Mouse (Mus musculus) Patski (cell line): ENCODE data around the gene Cda. TPM values are rescaled to one million over a fixed set of nuclear protein-coding genes. Genes with fewer than 3 reads are reported as not detected.

ENCODE experiments used
- ATAC-seq: fragments of 100-300 bp; one replicate; pipeline ENCODE4 v1.8.0; 2021
- CTCF ChIA-PET: fragments of 350-600 bp; sonication (Branson Sonifier 250); formaldehyde crosslinking; loops from one replicate; lab custom pipeline; 2022; ENCODE audit warnings: inconsistent platforms; lab: Charles Lee
- POLR2A ChIA-PET: fragments of 350-600 bp; sonication (Branson Sonifier 250); formaldehyde crosslinking; loops from one replicate; lab custom pipeline; 2022; ENCODE audit warnings: antibody characterized with exemption, inconsistent platforms; lab: Charles Lee
- DNase-seq: peaks from one replicate; pipeline ENCODE4 v3.0.0-alpha.2; 2011; ENCODE audit warnings: low read depth, low spot score
- H3K27me3 ChIP-seq: fragments of 371-371 bp; one replicate; pipeline ENCODE4 v1.5.1; 2021
- CTCF ChIP-seq: fragments of 100-300 bp; IDR thresholded peaks from one replicate; pipeline ENCODE4 v1.5.1; 2021
- in situ Hi-C: fragments of 300-500 bp; cut with MboI; formaldehyde crosslinking; loops from 3 replicates; pipeline ENCODE4 v1.11.1; 2018; ENCODE audit warnings: low pct_unique_long_range_greater_than_20kb, mixed read lengths
- polyA plus RNA-seq: library from polyadenylated mRNA; unstranded; gene quantifications from one replicate; pipeline ENCODE4 v1.2.3, GENCODE M21; 2021

Cda gene
- polyA plus RNA-seq, 1 experiment from 2014 or later, result 0.32 TPM

GRCm38 (mm10) chr4:138312105-138312504, 55.7 kb downstream of the Cda start:
- POLR2A ChIA-PET, result no interaction called here

GRCm38 (mm10) chr4:138311595-138311994, 56.2 kb downstream of the Cda start:
- no peak for TF ChIP-seq CTCF
- H3K27me3 ChIP-seq, result no peaks in the 10 kb centered on the region
- DNase-seq (no peak), ATAC-seq (no peak)
- ChIA-PET CTCF (interaction anchor here (0.8 to 1.7 kb wide), 4 partner anchors 8 to 113 kb away, joined by 3 to 8 read pairs (median 4); no protein-coding TSS in a partner anchor), POLR2A (no interaction called here)
- in situ Hi-C loops, result loop anchor here (10.0 kb wide), 1 partner anchor 467 kb away; no protein-coding TSS in a partner anchor

More at GRCm38 (mm10) chr4:138312105-138312504, 55.7 kb downstream of the Cda start:
- no peak for DNase-seq
- no peak for ATAC-seq
- CTCF ChIA-PET, result no interaction called here
- H3K27me3 ChIP-seq, result no peaks in the 10 kb centered on the region
- no peak for TF ChIP-seq CTCF
- in situ Hi-C loops, result loop anchor here (10.0 kb wide), 1 partner anchor 467 kb away; no protein-coding TSS in a partner anchor

GRCm38 (mm10) chr4:138310311-138310910, 57.4 kb downstream of the Cda start:
- CTCF ChIA-PET, result interaction anchor here (0.9 to 1.7 kb wide), 3 partner anchors 8 to 114 kb away, joined by 3 to 8 read pairs (median 4); no protein-coding TSS in a partner anchor
- POLR2A ChIA-PET, result no interaction called here
- in situ Hi-C loops, result loop anchor here (10.0 kb wide), 1 partner anchor 466 kb away; no protein-coding TSS in a partner anchor
- no peaks in the 10 kb centered on the region for H3K27me3 ChIP-seq
- ATAC-seq, result no peak
- no peak for TF ChIP-seq CTCF
- no peak for DNase-seq

- DNase-seq, result no peak
These were observed 60.1 kb downstream of the Cda start for GRCm38 (mm10) chr4:138307739-138308138.

GRCm38 (mm10) chr4:138307025-138307424, 60.8 kb downstream of the Cda start:
- ChIA-PET POLR2A (no interaction called here), CTCF (interaction anchor here (4.1 kb wide), 1 partner anchor 8 kb away, joined by 23 read pairs; no protein-coding TSS in a partner anchor)
- DNase-seq (no peak), ATAC-seq (no peak)
- no peak for TF ChIP-seq CTCF
- no peaks in the 10 kb centered on the region for H3K27me3 ChIP-seq
- in situ Hi-C loops, result no loop called here

More at GRCm38 (mm10) chr4:138307739-138308138, 60.1 kb downstream of the Cda start:
- no peak for TF ChIP-seq CTCF
- ChIA-PET POLR2A (no interaction called here), CTCF (no interaction called here)
- H3K27me3 ChIP-seq, result no peaks in the 10 kb centered on the region
- in situ Hi-C loops, result no loop called here
- ATAC-seq, result no peak

GRCm38 (mm10) chr4:138304340-138305104, 63.3 kb downstream of the Cda start, which contains the start of gene Ddost:
Gene Ddost (plus strand): TSS chr4:138304730.
- no peaks in the 10 kb centered on the region for H3K27me3 ChIP-seq
- ChIA-PET POLR2A (interaction anchor here (1.1 to 1.6 kb wide), 2 partner anchors 11 to 16 kb away, joined by 3 read pairs; no protein-coding TSS in a partner anchor), CTCF (interaction anchor here (1.4 to 4.1 kb wide), 3 partner anchors 11 to 22 kb away, joined by 3 to 23 read pairs (median 3); no protein-coding TSS in a partner anchor)
- in situ Hi-C loops, result no loop called here
- no peak for TF ChIP-seq CTCF
- DNase-seq (peak; percentile 93), ATAC-seq (peak; percentile 89)

GRCm38 (mm10) chr4:138303742-138304141, 64.0 kb downstream of the Cda start:
- in situ Hi-C loops, result no loop called here
- no peak for TF ChIP-seq CTCF
- ATAC-seq (no peak), DNase-seq (no peak)
- H3K27me3 ChIP-seq, result no peaks in the 10 kb centered on the region
- CTCF ChIA-PET, result interaction anchor here (1.4 to 4.1 kb wide), 3 partner anchors 12 to 21 kb away, joined by 3 to 23 read pairs (median 3); no protein-coding TSS in a partner anchor
- POLR2A ChIA-PET, result interaction anchor here (1.6 kb wide), 1 partner anchor 12 kb away, joined by 3 read pairs; no protein-coding TSS in a partner anchor

GRCm38 (mm10) chr4:138303011-138303410, 64.8 kb downstream of the Cda start:
- DNase-seq, result no peak
- in situ Hi-C loops, result no loop called here
- TF ChIP-seq CTCF, result no peak
- ChIA-PET CTCF (interaction anchor here (1.2 kb wide), 1 partner anchor 8 kb away, joined by 3 read pairs; no protein-coding TSS in a partner anchor), POLR2A (no interaction called here)
- no peaks in the 10 kb centered on the region for H3K27me3 ChIP-seq
- ATAC-seq, result no peak

- ChIA-PET POLR2A (no interaction called here), CTCF (interaction anchor here (2.2 kb wide), 1 partner anchor 18 kb away, joined by 7 read pairs; no protein-coding TSS in a partner anchor)
- DNase-seq, result no peak
- no peak for ATAC-seq
- in situ Hi-C loops, result no loop called here
- TF ChIP-seq CTCF, result no peak
- no peaks in the 10 kb centered on the region for H3K27me3 ChIP-seq
These were observed 66.5 kb downstream of the Cda start for GRCm38 (mm10) chr4:138301271-138301780.

GRCm38 (mm10) chr4:138293949-138294550, 73.7 kb downstream of the Cda start:
- in situ Hi-C loops, result no loop called here
- CTCF ChIA-PET, result interaction anchor here (0.8 to 5.1 kb wide), 2 partner anchors 11 kb away, joined by 3 to 27 read pairs; no protein-coding TSS in a partner anchor
- POLR2A ChIA-PET, result no interaction called here
- ATAC-seq, result no peak
- no peak for TF ChIP-seq CTCF
- no peak for DNase-seq
- no peaks in the 10 kb centered on the region for H3K27me3 ChIP-seq
